Mouse (Mus musculus) kidney, postnatal 36 days (tissue): Measurements from ENCODE around the gene Sbk1.

ENCODE experiments used
- DNase-seq, 2 experiments: peaks; one replicate each; pipeline ENCODE4 v3.0.0; 2021 to 2022; ENCODE audit warnings: mixed read lengths in 2 of 2

The Sbk1 gene

DNA sequence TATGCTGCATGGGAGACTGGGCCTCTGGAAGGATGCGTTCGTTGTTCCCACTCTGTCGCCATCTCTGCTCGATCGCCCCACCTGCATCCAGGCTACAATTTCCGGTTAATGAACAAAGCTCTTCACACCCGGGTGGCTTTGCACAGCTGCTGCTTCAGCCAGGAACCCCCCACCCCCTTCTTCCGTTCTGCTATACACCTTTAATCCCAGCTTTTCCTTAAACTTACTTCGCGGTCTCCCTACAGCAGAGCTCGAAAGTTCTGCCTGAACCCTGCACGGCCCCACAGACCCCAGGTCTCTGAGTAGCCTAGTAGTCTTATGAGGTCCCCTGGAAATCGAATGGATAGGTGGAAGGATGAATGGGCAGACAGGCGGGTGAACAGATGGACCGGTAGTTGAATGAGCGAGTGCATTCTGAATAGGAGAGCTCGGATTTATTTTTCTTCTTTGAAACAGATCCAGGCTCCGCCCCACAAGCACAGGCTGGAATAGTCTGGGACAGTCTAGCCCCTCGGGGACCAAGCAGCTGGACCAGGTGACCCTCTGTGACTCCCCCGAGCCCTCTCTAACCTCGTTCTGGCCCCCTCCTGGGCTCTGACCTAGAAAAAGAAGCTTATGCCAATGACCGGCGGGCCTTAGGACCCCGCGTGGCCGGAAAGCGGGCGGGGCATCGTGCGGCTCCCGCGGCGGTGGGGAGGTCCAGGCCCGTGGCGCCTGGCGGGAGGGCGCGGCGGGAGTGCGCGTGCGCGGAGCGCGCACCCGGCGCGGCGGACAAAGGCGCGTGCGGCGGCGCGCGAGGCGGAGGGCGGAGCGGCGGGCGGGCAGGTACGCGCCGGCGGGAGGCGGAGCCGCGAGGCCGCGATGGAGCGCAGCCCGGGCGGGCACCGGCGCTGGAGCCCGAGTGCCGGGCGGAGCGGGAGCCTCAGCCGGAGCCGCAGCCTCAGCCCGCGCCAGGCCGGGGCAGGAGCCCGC lies at the start of gene Sbk1:
Gene Sbk1, plus strand, starts transcription at position 908 of the 972 bp plus-strand sequence.
- peak; percentile 93 to 96 for DNase-seq

DNA sequence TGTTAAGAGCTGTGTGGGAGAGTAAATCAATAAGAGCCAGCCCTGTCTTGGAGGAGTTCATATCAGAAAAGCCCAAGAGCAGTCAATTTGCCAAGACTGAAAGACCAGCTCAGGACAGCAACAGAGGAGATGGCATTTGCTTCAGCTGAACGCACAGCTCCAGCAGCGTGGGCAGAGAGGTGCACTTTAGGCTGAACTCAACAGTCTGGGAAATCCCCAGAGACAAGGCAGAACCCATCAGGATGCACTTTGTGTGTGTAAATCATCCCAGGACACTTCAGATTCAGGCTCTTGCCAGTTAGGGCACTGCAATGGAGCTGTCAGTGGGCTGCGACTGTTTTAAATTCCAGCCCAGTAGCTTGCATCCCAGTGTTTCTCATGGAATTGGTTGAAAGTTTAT lies 49.7 kb upstream of the Sbk1 start:
- no peak for DNase-seq

DNA sequence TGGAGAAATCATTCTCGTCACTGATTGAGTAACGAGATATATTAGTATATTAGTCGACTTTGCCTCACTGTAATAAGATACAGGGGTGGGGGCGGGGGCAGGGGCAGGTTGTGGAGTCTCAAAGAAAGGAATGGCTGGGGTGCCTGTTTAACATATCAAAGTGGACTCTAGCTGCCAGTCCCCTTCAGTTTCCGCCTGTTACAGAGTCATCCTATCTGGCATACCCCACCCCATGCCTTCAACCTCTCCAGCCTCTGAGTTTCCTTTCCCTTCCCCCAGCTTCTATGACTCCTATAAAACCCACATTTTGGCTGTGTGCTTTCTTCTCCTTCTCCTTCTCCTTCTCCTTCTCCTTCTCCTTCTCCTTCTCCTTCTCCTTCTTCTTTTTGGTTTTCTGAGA lies 46.3 kb upstream of the Sbk1 start:
- no peak for DNase-seq

DNA sequence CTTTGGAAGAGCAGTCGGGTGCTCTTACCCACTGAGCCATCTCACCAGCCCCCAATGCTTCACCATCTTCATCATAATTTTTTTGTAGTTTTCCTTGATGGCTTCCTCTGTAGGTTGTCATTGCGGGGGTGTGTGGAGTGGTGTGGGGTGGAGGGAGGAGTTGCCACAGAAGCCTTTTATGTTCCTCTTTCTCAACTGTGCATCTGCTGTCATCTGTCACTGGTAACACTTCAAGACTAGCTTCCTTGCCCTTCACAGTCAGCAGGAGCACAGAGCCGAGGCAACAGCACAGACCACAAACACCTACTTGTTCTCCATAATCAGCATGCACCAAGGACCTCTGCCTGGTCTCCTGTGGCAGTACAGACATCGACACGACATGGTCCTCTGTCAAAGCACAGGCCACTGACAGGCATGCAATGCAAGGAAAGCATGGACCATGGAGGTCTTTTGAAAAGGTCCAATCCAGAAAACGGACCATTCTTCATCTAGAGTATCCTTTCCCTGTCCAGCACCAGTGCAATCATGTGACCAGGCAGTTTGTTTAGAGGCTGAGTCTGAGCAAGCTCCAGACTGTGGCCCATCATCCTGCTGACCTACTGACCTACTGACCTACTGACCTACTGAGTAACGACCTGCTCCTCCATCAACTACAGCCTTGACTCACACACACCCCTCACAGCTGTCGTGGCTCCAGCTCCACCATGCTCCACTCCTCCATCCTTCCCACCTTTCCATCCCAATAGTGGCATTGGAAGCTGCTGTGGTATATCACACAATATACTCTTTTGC lies 41.9 kb upstream of the Sbk1 start:
- no peak for DNase-seq

DNA sequence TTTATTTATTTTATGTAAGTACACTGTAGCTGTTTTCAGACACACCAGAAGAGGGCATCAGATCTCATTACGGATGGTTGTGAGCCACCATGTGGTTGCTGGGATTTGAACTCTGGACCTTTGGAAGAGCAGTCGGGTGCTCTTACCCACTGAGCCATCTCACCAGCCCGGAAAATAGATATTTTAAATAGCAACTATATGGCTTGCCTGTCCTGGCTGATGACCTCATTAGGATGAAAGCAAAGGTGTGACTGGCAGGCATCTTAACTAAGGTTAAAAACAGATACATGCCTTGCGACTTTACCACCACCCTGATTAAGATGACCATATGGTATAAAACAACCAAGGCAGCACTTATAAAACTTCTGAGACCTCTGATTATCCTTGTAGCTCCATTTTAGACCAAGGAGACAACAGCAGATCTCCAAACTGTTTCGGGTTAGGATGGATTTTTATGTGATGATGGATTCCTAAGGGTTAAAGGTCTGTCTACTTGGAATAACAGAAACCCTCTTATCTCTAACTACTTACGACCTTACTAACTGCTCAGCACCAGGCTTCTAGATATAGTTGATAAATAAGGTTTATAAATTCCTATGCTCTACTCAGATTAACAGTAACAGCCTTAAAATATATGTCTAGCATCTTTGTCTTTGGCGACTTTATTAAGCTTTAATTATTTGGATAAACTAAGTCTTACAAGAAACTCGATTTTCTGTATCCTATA lies 39.9 kb upstream of the Sbk1 start:
- no peak for DNase-seq

DNA sequence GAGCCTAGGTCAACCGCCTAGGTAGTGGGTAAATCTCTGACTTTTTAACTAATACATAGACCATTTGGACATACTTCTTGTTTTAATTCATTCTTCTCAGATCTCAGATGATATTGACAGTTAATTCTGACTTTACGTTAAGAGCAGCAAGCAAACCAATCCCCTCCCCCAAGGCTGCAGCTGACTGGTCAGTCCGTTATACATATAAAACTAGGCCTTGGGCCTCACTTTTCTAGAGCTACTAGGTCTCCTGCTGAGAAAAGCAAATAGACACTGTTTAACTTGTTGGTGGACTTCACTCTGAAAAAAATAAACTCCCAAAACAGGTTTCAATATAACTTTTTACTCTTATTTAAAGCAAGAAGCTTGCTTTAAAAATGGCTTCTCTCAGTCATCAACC lies 37.8 kb upstream of the Sbk1 start:
- peak; percentile 24 to 37 for DNase-seq

DNA sequence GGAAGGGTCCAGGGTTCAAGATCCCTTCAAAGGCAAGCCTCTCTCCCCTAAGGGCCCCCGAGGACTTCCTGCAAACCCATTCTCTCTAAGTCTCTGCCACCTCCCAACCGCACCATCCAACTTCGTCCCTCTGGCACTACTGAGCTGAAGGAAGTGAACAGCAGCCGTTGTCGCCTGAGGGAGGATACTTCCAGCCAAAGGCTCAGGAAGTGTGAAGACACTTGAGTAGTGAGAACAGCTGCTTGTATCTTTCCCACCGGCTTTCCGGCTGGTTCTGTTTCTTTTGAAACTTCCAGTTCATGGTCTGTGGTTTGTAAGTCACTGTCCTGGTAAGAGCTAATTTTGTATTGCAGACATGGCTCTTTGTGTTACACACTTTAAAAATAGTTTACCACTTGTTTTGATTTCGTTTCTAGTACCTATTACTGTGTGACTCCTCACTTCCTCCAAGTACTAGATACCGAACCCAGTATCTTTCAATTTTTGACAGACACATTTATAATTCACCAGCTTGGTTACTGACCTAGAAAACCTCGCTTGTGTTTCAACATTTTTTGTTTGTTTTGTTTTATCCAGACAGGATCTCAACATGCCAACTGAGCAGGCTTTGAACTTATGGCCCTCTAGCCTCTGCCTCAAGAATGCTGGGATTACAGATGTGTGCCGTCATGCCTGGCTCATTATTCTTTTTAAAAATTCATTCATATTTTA lies 36.2 kb upstream of the Sbk1 start:
- peak in 1 of 2 experiments; percentile 34 for DNase-seq

DNA sequence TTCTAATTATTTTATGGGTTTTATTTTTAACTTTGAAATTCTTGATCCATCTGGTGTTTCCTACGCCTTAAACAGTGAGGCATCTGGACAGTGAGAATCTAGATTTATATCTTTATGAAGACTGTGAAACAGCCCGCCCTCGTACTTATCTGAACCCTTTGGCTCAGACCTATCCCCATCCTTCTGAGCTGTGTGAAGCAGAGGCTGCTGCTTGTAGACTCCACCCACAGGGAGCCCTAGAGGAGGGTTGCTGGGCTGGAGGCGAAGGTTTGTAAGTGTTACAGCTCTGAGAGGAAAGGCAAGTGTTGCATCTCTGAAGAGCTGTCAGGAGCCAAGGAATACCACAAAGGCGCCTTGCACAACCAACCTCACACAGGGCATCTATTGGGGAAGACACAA lies 35.6 kb upstream of the Sbk1 start:
- no peak for DNase-seq

DNA sequence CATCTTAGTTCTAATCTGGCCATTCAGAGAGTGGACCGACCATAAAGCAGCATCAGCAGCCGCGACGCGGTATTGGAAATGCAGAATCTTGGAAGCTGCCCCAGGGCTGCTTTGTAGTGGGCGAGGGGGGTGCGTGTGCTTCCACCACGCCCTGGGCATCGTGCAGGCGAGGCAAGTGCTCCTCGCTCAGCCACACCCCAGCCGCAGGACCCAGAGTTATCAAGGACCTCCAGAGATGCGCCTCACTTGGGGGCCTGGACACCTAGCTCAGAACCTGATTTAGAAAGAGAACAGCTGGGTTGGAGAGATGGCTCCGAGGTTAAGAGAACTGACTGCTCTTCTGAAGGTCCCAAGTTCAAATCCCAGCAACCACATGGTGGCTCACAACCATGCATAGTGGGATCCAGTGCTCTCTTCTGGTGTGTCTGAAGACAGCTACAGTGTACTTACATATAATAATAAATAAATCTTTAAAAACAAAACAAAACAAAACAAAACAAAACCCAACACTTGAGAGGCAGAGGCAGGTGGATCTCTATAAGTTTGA lies 31.5 kb upstream of the Sbk1 start:
- no peak for DNase-seq

DNA sequence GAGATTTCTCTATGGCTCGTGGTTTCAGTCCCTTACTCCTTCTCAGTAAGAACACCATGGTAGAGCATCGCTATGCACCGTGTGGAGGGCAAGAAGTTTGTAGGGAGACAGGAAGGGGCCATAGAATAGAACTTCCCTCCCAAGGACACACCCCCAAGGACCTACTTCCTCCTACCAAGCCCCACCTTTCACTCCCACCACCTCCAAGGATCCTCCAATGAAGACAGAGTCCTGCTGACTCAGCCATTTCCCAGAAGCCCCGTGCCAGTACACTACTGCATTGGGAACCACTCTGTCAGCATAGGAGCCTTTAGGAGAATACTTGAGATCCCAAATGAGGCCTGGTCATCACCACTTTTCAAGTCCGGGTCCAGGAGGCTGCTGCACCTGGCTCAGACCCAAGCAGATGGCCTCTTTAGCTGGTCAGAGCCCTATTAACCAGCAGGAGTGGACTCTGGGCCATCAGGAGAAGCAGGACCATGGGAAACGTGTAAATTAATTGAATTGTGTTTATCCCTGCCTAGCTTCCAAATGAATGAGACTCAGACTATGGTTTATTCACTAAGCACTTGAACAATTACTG lies 28.2 kb upstream of the Sbk1 start:
- no peak for DNase-seq

DNA sequence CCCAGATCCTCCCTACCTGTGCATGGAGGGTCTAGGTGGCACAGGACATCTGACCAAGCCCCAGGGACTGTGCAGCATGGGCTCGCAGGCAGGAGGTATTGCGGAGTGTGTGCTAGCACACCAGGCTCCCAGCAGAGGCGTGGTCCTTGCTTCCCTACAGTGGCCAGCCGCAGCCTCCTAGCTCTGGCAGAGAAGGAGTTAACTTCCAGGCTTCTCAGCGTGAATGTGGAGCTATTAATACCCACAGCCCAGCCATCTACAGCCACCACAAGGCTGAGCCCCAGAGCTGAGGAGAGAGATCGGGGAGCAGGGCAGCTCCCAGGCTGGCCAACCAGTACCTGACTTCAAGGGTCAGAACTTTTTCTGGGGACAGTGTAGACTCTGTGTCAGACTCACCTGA lies 24.3 kb upstream of the Sbk1 start:
- DNase-seq: no peak

DNA sequence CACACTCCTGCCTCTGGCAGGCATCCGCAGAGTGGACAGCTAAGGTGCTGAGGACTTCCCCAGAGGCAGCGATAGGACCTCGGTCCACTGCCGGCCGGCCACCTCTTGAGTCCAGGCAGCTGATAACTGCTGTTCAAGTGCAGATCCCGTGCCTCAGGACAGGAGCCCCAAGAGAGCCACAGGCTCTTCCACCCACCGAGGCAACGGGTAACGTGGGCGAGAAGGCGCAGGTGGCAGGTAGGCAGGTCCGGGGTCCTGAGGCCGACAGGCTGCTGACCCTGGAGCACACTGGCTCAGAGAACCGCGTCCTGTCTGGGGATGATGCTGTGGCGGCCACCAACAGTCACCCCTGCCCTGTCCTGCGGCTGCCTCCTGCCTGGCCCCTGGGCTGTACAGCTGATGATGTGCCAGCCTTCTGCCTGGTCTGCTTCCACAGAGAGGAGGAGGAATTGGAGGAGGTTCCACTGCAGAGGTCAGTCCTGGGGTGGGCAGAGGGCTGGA lies 23.7 kb upstream of the Sbk1 start:
- DNase-seq: no peak

DNA sequence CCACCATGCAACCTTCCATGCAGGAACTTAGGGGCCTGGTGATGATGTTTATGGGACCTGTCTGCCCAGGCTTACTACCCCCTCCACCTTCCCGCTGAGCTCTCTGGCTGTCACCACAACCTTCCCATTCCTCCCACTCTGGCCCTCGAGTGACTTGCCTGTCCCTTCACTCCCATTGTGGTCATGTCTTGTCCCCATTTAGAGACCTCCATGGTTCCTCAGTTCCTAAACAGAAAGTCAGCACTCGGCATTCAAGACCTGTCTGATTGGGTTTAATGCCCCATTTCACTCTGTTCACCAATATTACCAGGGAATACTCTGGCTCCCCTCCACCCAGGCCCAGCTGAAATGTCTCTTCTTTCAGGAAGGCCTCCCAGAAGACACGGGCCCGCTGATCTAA lies 23.3 kb upstream of the Sbk1 start:
- DNase-seq: no peak

DNA sequence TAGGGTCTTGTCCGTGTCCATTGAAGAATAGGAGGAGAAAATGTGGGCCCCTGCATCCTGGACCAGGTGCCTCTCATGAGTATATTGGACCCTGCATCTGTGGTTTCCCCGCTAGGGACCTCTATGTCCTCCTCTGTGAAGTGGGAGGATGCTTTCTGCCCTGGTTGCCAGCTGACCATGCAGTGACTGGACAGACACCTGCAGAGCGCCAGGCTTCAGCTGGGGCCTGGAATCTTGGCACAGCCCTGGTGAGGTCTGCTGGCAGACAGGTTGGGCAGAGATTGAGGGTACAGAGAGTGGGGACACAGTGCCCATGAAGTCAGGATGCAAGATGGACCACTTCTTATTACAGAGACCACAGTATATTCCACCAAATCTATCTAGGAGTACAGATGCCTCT lies 22.4 kb upstream of the Sbk1 start:
- no peak for DNase-seq

DNA sequence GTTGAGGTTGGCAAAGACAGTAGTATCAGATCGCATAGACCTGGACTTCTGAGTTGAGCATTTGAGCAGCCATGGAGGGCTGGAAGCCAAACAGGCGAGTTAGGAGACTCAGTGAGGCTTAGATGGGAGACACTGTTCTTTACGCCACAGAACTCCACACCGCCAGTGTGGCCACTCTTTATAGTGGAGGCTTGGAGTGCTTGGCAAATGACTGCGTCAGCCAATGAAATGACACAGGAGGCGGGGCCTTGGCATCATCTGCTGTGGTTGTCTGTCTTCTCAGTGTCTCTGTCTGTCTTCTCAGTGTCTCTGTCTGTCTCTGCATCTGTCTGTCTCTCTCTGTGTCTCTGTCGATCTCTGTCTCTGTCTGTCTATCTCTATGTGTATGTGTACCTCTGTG lies 21.9 kb upstream of the Sbk1 start:
- DNase-seq: no peak

DNA sequence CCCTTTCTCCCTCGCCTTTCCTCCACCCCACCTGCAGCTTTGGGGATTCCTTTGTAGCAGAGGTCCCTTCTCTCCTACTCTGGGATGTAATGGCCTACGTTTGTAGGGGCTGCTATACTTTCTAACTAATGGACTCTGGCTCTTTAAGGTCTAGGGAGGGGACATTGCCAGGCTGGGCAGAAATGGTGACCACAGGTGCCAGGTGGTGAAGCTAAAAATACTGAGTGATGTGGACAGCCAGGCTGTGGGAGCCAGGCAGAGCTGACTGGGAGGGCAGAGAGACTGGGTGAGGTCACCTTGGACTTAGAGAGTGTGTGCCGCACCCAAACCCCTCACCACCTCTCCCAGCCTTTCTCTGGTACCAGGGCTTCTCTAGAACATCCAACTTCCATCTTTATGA lies 20.7 kb upstream of the Sbk1 start:
- DNase-seq: no peak

DNA sequence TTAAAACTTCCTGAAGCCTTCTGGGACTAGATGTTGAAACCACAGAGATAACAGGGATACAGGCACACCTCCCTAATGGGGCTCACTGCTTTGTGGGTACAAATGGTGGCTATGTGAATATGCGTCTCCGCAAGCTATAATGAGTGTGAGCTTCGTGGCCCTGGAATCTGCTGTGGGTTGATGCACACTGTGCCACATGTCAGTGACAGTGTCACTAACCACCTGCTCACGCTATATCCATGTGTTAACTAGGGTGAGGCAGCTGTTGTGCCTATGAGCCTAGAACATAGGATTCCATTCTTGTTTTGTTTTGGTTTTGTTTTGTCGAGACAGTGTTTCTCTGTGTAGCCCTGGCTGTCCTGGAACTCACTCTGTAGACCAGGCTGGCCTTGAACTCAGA lies 20.2 kb upstream of the Sbk1 start:
- no peak for DNase-seq

DNA sequence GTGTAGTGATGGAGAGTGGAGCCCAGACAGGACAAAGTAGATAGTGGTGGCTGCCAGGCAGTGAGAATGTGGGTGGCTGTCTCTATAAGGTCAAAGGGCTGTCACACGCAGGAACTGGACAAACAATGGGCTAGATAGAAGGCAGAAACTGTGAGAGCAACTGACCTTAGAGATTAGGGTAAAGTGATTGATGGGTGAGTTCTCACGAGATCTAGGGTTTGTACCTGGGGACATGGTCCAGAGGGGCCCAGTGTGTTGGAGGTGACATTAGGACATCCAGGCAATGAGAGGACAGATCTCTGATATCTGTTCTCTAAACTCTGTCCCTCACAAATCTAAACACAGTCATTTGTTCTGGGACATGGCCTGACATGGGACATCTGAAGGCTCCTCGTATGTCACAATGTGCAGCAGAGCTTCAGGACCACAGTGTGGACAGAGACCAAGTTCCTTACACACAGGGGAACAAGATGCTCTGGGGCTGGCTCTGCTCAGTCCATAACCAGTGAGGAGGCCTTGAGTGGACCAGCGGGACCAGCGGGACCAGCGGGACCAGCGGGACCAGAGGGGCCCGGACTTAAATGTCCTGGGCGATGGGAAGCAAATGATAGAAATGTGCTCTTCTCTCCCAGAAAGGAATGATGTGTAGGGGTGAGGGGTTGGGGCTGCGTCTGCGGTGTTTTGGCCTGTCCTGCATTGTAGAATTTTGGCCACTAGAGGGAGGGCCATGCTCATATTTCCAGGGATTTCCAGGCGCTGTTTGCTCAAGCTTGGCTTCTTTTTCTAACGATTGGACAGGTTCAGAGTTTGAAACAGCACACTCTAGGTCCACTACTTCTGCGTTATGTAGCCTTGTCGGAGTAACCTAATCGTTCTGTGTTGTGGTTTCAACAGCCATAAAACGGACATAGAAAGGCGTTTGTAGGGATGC lies 11.9 kb upstream of the Sbk1 start:
- DNase-seq: peak; percentile 66 to 81

DNA sequence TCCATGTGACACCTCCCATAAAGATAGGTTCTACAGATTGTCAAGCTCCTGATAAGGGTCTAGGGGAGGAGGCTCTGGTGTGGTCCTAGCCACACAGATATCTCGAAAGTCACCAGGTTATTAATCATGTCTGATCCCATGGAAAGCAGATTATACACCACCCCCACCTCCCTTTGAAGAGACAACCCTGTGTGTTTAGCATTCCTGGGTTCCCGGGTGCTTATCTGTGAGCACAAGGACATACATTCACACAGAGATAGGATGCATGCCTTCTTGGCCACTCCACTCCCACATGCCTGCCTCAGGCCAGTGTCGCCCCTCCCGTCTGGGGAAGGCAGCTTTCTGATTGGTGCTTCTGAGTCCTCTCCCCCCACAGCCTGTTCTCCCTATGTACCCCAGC lies 10.6 kb upstream of the Sbk1 start:
- no peak for DNase-seq

DNA sequence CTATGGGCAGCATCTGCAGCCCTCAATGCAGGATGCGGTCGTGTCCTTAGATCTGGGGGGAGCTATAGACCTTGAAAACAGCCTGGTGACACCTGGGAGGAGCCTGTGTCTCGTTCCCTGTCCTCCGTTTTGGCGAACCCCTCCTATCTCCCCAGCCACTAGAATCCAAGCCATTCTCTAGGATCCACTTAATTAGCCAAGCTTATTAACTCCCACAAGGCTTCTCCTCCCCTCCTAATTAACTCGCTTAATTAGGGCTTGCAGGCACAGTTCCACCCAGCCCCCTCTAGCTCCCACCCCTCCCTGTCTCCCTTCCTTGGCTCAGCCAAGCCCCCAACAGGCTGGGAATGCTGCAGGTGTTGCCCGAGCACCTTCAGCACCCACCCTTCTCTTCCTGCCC lies 8.5 kb upstream of the Sbk1 start:
- DNase-seq: no peak

DNA sequence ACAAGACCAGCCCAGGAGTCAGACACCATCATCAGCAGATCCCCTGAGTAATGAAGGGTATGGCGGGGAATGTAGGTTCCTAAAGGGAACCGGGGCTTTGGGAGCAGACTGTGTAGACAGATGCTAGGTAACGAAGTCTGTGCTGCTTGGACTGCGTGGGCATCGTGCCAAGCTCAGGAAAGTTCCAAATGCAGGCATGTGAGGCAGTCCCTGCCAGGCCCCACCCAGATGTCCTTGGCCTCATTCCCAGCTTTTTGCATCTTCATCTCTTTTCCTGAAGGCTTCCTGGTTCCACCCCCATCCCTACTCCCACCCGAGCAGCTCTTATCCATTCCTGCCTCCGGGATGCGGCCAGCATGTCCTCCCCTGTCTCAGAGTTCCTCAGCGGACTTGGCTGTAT lies 6.5 kb upstream of the Sbk1 start:
- DNase-seq: peak; percentile 87 to 90
